Mouse (Mus musculus) left cerebral cortex, postnatal 14 days (tissue): ENCODE measurements around the gene Tgm6. TPM values are rescaled to one million over a fixed set of nuclear protein-coding genes. Genes with fewer than 3 reads are reported as not detected.
A peak's percentile ranks its signal among the peaks of the same experiment; 100 is the strongest.

Experiments used
- DNase-seq, 2 experiments: peaks; one replicate each; pipeline ENCODE4 v3.0.0; 2021 to 2022; ENCODE audit warnings: low spot score in 2 of 2, mixed read lengths in 1 of 2
- intact Hi-C: fragments of 180-260 bp; cut with DNase I; formaldehyde crosslinking; loops from one replicate; pipeline ENCODE4 v1.15.1; 2025
- total RNA-seq, 2 experiments: library from RNA; stranded (reverse); gene quantifications; 2 replicates each; pipeline ENCODE4 v1.2.3; 2021

The Tgm6 gene
- total RNA-seq, 2 experiments from 2014 or later, result 0.32 to 0.33 TPM

- intact Hi-C loops, result loop anchor here (2.0 to 10.0 kb wide), 3 partner anchors 99 to 493 kb away; no protein-coding TSS in a partner anchor
- peak; percentile 79 for DNase-seq
These were observed 55.6 kb downstream of the Tgm6 start for GRCm38 (mm10) chr2:130167861-130168260.

GRCm38 (mm10) chr2:130171674-130172073 is 59.5 kb downstream of the Tgm6 start:
- DNase-seq, result no peak

GRCm38 (mm10) chr2:130176820-130177219 is 64.6 kb downstream of the Tgm6 start:
- DNase-seq, result no peak
- intact Hi-C loops, result no loop called here

More at GRCm38 (mm10) chr2:130171674-130172073, 59.5 kb downstream of the Tgm6 start:
- intact Hi-C loops, result no loop called here

- DNase-seq, result no peak
- intact Hi-C loops, result loop anchor here (2.0 kb wide), 1 partner anchor 96 kb away; the partner anchor contains the start of gene Nop56
These were observed 66.1 kb downstream of the Tgm6 start for GRCm38 (mm10) chr2:130178381-130178705.

- peak; percentile 90 for DNase-seq
- intact Hi-C loops, result loop anchor here (2.0 kb wide), 1 partner anchor 96 kb away; the partner anchor contains the start of gene Nop56
These were observed 66.7 kb downstream of the Tgm6 start, which contains the start of gene Snrpb for GRCm38 (mm10) chr2:130178706-130179506. Snrpb (minus strand) TSS chr2:130179403.

GRCm38 (mm10) chr2:130179507-130180019 is 67.3 kb downstream of the Tgm6 start:
- no peak for DNase-seq
- intact Hi-C loops, result loop anchor here (2.0 to 5.0 kb wide), 2 partner anchors 68 to 95 kb away; partner anchors contain the start of gene Nop56

- intact Hi-C loops, result no loop called here
- no peak for DNase-seq
These were observed 76.2 kb downstream of the Tgm6 start for GRCm38 (mm10) chr2:130188391-130188790.

- intact Hi-C loops, result no loop called here
- DNase-seq, result no peak
These were observed 82.7 kb downstream of the Tgm6 start, which contains the start of gene Tmc2 for GRCm38 (mm10) chr2:130194894-130195293. Tmc2 (plus strand) TSS chr2:130195194.

GRCm38 (mm10) chr2:130200961-130201360 is 88.7 kb downstream of the Tgm6 start:
- no peak for DNase-seq
- intact Hi-C loops, result no loop called here

Other genes with a start within 250 kb of the Tgm6 start
- gene Tgm3, start 100.1 kb upstream of the Tgm6 start, total RNA-seq, result 1 to 10 TPM; 4.0 to 5.5 TPM
- 100 to 1,000 TPM; 103 to 105 TPM for gene Snrpb, start 67.0 kb downstream of the Tgm6 start, total RNA-seq
- gene Tmc2, start 82.8 kb downstream of the Tgm6 start, total RNA-seq, result not detected
- gene Nop56, start 162.0 kb downstream of the Tgm6 start, total RNA-seq, result 100 to 1,000 TPM; 125 to 144 TPM
- gene Idh3b, start 172.1 kb downstream of the Tgm6 start, total RNA-seq, result 100 to 1,000 TPM; 260 to 269 TPM
- gene Ebf4, start 182.8 kb downstream of the Tgm6 start, total RNA-seq, result 10 to 100 TPM in 1 of 2 experiments, 1 to 10 TPM in 1; 9.1 to 11.7 TPM